Mouse (Mus musculus): ENCODE data around the gene Sptbn4. TPM values are rescaled to one million over a fixed set of nuclear protein-coding genes. Genes with fewer than 3 reads are reported as not detected.

Sptbn4 gene
- polyA plus RNA-seq, 1 experiment: 0.20 TPM

DNA sequence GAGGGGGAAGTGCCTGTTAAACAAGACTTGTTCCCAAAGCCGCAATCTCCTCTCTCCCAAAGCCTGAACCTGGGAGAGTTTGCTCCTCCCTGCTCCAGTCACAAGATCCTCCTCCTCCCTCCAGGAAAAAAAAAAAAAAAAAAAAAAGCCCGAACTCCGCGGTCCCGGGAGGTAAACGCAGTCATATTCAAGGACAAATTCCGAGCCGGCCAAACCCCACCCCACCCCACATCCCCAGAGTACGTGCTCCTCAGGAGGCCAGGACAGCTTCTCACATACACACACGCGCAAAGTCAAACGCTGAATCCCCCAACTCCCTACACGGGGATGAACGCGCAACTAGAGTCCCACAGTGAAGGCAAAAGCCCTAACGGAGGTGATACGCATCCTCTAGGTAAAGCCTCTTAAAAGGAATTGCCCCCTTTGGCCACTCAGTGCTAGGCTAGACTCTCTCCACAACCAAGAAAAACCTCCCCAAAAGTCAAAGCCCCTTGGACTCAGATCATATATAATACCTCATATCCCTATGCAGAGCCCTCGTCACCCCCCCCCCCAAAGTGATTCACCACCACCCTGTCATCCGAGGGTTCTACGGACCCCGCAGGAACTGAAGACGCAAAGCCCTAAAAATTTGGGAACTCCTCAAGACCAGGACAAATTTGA, 51.8 kb downstream of the Sptbn4 start:
- Histone ChIP-seq H3K4me1 (ENCODE audit: control insufficient read depth, insufficient read depth, insufficient read length, low read length) (no peaks in the 10 kb centered on the region), H3K4me3 (ENCODE audit: insufficient read depth, low read depth, low read length) (no peak overlapping the region), H3K27ac (replicated peaks; ENCODE audit: low read depth, low read length) (no peak overlapping the region)

DNA sequence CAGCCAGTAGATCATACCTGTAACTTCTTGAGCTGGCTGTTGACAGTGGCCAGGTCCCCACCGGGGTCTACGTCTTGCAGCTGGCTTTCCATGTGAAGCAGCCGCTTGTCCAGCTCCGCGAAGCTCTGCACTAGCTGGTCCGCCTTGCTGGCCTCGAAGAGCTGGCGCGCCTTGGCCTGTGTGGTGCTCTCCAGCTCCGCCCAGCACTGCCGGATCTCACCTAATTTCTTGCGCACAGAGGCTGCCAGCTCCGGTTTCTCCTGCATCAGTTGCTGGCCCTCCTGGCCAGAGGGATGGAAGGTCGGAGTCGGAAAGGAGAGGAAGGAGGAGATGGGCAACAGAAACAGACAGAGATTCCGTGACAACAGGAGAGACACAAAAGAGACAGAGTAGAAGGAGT, 56.1 kb downstream of the Sptbn4 start:
- H3K4me1 ChIP-seq (ENCODE audit: control insufficient read depth, insufficient read depth, insufficient read length, low read length): no peaks in the 10 kb centered on the region
- H3K27ac ChIP-seq (replicated peaks; ENCODE audit: low read depth, low read length): no peak overlapping the region
- no peak overlapping the region for H3K4me3 ChIP-seq (ENCODE audit: insufficient read depth, low read depth, low read length)

DNA sequence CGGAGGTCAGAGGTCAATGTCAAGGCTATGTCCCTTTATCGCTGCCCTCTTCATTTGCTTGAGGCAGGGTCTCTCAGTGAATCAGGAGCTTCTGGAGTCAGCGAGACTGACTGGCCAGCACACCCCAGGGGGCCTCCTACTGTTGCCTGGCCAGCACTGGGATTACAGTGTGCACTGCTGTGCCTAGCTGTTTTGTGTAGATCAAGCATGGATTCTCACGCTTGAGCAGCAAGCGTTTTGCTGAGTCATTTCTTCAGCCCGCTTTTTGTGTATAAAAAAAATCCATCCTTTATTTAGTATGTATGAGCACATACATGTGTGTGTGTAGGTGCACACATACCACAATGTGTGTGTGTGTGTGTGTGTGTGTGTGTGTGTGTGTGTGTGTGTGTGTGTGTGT, 58.3 kb downstream of the Sptbn4 start:
- Histone ChIP-seq H3K27ac (replicated peaks; ENCODE audit: low read depth, low read length) (no peak overlapping the region), H3K4me3 (ENCODE audit: insufficient read depth, low read depth, low read length) (no peak overlapping the region), H3K4me1 (ENCODE audit: control insufficient read depth, insufficient read depth, insufficient read length, low read length) (no peaks in the 10 kb centered on the region)

DNA sequence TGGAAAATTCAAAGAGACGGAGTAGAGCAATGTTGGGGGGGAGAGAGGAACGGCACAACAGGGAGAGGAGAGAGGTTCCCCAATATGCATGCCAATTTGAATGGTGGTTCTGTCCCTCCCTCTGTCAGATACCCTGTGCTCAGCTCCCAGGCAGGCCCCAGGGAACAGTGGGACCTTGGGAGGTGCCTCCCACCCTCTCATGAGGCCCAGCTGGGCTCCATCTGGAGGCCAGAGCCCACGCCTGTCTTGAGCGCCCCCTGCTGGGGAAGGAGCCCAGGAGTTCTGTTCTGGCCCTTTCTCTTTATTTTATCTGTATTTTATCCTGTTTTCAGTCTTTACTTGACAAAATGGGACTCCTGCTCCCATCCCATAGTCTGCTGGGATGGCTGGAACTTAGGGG, 62.8 kb downstream of the Sptbn4 start:
- Histone ChIP-seq H3K4me1 (ENCODE audit: control insufficient read depth, insufficient read depth, insufficient read length, low read length) (no peaks in the 10 kb centered on the region), H3K4me3 (ENCODE audit: insufficient read depth, low read depth, low read length) (no peak overlapping the region), H3K27ac (replicated peaks; ENCODE audit: low read depth, low read length) (no peak overlapping the region)

DNA sequence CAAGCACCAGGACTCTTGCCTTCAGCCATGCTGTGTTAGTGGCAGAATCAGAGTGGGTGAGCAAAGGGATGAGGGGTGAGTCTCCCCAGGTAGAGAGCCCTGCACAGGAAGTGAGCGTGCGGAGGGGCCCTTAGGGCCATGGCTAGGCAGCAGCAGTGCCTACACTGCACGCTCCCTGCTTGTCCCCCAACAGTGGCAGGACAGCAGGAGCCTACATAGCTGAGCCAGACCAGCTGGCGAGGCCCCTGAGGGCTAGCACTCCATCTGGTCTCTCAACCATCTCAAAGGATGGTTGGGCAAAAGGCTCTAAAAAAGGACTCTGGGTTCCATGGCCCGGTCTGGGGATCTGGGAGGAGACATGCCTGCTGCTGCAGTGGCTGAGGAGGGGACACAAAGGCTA, 63.4 kb downstream of the Sptbn4 start:
- Histone ChIP-seq H3K4me3 (ENCODE audit: insufficient read depth, low read depth, low read length) (no peak overlapping the region), H3K27ac (replicated peaks; ENCODE audit: low read depth, low read length) (no peak overlapping the region), H3K4me1 (ENCODE audit: control insufficient read depth, insufficient read depth, insufficient read length, low read length) (no peaks in the 10 kb centered on the region)

DNA sequence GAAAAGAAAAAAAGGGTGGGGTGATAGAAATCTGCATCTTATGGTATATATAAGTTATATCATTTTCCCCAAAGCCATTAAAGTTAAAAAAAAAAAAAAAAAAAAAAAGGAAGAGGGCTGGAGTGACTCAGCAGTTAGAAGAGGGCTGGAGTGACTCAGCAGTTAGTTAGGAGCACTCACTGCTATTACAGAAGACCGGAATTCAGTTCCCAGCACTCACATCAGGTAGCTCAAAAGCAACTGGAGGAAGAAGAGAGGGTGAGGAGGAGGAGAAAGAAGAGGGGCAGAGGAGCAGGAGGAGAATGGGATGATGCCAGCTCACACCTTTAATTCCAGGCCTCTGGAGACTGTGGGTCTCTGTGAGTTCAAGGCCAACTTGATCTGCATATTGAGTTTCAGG, 64.3 kb downstream of the Sptbn4 start:
- H3K4me3 ChIP-seq (ENCODE audit: insufficient read depth, low read depth, low read length): no peak overlapping the region
- H3K4me1 ChIP-seq (ENCODE audit: control insufficient read depth, insufficient read depth, insufficient read length, low read length): no peaks in the 10 kb centered on the region
- H3K27ac ChIP-seq (replicated peaks; ENCODE audit: low read depth, low read length): no peak overlapping the region

DNA sequence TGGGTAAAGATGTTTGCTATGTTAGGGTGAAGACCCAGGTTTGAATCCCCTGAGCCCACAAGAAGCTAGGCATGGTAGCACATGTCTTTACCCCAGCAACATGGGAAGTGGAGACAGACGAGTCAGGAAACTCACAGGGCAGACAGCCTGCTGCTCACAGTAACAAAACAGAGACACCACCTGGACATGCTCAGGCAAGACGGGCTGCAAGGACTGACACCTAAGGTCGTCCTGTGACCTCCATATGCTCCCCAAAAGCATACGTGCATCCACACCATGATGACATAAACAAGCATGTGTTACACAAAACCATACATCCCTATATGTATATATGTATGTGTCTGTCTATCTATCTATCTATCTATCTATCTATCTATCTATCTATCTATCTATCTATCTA, 65.9 kb downstream of the Sptbn4 start:
- Histone ChIP-seq H3K4me3 (ENCODE audit: insufficient read depth, low read depth, low read length) (no peak overlapping the region), H3K4me1 (ENCODE audit: control insufficient read depth, insufficient read depth, insufficient read length, low read length) (no peaks in the 10 kb centered on the region)

DNA sequence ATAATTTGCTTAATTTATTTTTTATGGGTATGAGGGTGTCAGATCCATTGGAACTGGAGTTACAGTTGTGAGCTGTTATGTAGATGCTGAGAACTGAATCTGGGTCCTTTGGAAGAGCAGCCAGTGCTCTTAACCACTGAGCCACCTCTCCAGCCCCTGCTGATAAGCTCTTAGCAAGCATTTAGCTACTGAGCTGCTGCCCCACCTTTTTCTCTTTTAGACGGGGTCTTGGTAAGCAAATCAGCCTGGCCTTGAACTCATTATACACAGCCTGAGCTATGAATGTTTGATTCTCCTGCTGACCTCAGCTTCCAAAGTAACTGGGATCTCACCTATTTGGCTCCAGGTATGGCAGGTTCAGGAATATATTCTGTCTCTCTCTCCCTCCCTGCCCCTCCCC, 66.5 kb downstream of the Sptbn4 start:
- Histone ChIP-seq H3K4me1 (ENCODE audit: control insufficient read depth, insufficient read depth, insufficient read length, low read length) (no peaks in the 10 kb centered on the region), H3K27ac (replicated peaks; ENCODE audit: low read depth, low read length) (no peak overlapping the region), H3K4me3 (ENCODE audit: insufficient read depth, low read depth, low read length) (no peak overlapping the region)

More for the DNA sequence above, 65.9 kb downstream of the Sptbn4 start:
- no peak overlapping the region for H3K27ac ChIP-seq (replicated peaks; ENCODE audit: low read depth, low read length)

DNA sequence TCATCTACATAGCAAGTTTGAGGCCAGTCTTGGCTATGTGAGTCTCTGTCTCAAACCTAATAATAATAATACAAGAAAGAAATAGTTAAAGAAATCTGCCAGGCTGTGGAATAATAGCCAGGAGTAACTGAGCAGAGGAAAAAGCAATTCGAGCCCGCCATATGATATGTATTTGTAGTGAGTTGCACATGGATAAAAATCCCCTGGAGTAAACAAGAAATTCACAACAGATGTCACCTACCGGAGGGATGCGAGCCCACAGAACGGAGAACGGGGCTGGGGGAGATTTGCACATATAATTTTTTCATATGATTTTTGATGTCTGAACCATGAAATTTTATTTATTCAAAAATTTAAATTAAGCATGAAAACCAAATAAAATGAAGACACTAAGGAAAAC, 67.7 kb downstream of the Sptbn4 start:
- Histone ChIP-seq H3K4me3 (ENCODE audit: insufficient read depth, low read depth, low read length) (no peak overlapping the region), H3K4me1 (ENCODE audit: control insufficient read depth, insufficient read depth, insufficient read length, low read length) (no peaks in the 10 kb centered on the region), H3K27ac (replicated peaks; ENCODE audit: low read depth, low read length) (no peak overlapping the region)

DNA sequence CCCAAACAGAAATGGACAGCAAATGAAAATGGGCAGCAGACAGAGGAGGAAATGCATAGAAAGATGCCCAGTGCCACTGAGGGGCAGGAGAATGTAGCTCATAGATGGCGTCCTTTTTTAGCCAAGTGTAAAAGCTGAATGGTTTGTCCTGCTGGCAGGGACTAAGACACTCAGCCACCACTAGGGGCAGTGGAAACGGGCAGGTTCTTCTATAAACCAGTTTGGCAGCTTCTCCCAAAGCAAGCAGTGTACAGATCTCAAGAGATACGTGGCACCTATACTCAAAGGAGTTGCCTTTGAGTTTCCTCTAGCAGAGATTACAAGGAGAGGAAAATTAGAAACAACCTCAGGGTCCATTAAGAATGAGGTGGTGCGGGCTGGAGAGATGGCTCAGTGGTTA, 69.1 kb downstream of the Sptbn4 start:
- Histone ChIP-seq H3K4me1 (ENCODE audit: control insufficient read depth, insufficient read depth, insufficient read length, low read length) (no peaks in the 10 kb centered on the region), H3K27ac (replicated peaks; ENCODE audit: low read depth, low read length) (no peak overlapping the region), H3K4me3 (ENCODE audit: insufficient read depth, low read depth, low read length) (no peak overlapping the region)

DNA sequence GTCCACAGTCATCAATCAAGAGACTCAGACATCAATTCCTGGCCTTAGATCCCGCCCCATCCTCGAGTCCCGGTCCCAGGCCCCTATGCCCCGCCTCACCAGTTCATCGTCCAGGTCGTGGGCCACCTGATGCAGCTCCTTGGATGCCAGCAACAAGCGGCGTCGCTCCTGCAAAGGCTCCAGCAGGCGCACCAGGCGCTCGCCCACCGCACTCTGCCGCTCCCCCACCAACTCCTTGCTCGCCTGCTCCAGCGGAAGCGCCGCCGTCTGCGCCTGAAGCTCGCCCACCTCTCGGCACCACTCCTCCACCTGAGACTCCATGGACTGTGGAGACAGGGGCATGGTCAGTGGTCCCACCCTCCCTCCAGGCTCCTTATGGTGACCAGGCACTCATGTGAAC, 72.2 kb downstream of the Sptbn4 start:
- Histone ChIP-seq H3K27ac (replicated peaks; ENCODE audit: low read depth, low read length) (no peak overlapping the region), H3K4me1 (ENCODE audit: control insufficient read depth, insufficient read depth, insufficient read length, low read length) (no peaks in the 10 kb centered on the region), H3K4me3 (ENCODE audit: insufficient read depth, low read depth, low read length) (no peak overlapping the region)

DNA sequence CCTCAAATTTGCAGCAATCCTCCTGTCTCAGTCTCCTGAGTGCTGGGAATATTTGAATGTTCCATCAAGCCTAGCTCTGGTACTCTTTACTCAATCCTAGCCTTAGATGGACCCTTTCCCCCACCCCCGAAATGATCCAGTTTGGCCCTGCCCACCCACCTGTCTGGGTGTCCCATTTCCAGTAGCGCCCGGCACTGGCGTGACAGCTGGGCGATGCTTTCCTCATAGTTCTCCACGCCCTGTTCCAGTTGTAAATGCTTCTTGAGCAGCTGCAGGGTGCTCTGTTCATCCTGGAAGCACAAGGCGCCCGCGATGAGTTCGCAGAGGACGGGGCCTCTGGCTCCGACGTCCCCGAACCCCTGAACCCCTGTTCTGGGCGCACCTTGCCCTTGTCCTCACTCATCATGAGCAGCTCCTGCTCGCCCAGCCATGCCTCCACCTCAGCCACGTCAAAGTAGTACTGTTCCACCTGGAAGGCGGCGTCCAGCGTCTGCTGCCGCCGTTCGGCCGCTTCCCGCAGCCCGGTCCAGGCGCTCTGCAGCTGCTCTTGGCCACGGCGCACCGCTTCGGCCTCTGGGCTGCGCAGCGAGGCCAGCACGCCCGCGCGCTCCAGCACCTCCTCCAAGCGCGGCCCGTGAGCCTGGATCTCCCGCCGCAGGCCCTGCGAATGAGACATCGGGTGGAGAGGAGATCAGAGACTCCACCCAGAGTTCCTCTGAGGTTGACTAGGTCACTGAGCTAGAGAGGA, 75.6 kb downstream of the Sptbn4 start:
- Histone ChIP-seq H3K27ac (replicated peaks; ENCODE audit: low read depth, low read length) (no peak overlapping the region), H3K4me3 (ENCODE audit: insufficient read depth, low read depth, low read length) (no peak overlapping the region), H3K4me1 (ENCODE audit: control insufficient read depth, insufficient read depth, insufficient read length, low read length) (no peaks in the 10 kb centered on the region)

DNA sequence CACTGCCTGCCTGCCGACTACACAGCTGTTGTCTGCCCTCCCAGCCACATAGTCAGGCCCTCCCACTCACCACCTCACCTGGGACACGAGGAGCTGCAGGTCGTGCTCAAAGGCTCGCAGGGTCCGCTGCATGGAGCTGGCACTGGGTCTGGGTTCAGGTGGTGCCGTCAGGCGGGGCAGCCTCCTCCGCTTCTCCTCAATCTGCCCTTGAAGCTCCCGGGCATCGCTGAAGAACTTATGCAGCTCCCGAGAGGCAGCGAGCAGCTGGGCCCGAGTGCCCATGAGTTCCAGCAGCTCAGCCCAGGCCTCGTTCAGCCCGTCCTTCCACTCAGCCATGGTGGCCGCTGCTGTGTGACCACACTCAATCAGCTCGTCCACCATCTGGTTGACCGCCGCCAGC, 78.4 kb downstream of the Sptbn4 start:
- Histone ChIP-seq H3K4me3 (ENCODE audit: insufficient read depth, low read depth, low read length) (no peak overlapping the region), H3K4me1 (ENCODE audit: control insufficient read depth, insufficient read depth, insufficient read length, low read length) (no peaks in the 10 kb centered on the region)

DNA sequence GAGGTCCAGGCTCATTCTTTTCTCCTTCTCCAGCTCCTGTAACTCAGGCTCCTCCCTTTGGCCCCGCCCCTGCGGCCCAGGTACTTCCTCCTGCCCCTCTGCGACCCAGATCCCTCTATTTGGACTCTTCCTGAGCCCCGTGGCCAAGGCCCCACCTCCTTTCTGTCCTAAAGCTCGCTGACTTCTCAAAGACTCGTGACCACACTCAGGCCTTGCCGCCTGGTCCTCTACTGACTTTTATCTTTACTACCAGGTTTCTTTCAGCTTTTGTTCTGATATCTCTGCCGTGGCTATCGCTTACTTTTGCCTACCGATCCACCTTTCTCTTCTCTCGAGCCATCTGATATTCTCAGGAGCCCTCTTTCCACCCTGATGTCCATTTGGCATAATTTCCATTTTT, 79.5 kb downstream of the Sptbn4 start:
- Histone ChIP-seq H3K4me3 (ENCODE audit: insufficient read depth, low read depth, low read length) (no peak overlapping the region), H3K4me1 (ENCODE audit: control insufficient read depth, insufficient read depth, insufficient read length, low read length) (no peaks in the 10 kb centered on the region), H3K27ac (replicated peaks; ENCODE audit: low read depth, low read length) (no peak overlapping the region)

More for the DNA sequence above, 78.4 kb downstream of the Sptbn4 start:
- no peak overlapping the region for H3K27ac ChIP-seq (replicated peaks; ENCODE audit: low read depth, low read length)

DNA sequence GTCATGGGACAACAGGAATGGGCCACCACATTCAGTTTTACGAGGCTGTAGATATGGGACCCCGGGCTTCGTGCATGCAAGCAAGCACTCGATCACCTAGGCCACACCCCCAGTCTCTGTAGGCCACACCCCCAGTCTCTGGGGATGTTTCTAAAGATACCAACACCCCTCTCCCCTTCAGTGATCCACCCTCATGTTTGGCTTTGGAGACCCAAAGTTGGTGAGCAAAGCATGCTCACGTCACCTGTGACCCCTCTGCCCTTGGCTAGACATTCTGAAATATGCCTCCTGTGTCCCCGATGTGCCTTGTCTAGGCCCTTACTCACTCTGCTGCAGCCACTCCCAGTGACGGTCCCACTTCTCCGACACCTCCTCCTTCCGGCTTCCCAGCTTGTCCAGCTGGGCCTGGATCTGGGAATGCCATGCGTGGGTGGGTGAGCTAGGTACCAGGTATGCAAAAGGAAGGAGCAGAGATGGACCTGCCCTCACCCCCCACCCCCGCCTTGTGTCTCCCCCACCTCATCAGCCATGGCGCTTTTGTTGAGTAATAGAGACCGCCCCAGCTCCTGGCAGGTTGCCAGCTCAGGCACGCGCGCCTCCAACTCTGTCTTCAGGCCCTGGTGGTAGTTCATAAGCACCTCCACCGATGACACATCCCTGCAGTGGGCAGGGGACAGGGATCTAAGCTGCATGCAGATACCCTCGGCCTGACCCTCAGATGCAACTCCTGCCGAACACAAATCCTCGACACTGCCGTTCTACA, 81.2 kb downstream of the Sptbn4 start:
- Histone ChIP-seq H3K4me3 (ENCODE audit: insufficient read depth, low read depth, low read length) (no peak overlapping the region), H3K27ac (replicated peaks; ENCODE audit: low read depth, low read length) (no peak overlapping the region), H3K4me1 (ENCODE audit: control insufficient read depth, insufficient read depth, insufficient read length, low read length) (no peaks in the 10 kb centered on the region)
